Comparison of ENCODE assay signal across 1 mouse cellular context in the genomic region with DNA sequence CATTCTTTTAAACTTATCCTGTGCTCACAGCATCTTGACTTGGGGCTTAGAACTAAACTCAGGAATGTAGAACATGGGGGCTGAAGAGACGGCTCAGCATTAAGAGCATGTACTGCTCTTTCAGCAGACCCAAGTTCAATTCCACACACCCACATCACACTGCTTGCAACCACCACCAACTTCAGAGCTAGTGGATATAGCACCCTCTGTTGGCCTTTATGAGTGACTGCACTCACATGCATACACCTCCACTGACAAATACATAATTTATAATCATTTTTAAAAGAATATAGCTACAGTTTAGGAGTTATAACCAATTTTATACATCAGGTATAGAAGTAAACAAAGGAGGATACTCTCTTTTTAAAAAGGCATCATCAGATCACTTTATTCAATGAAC.
TF ChIP-seq lines count a peak whose summit lies in the region.

No protein-coding gene starts in this region.

TF ChIP-seq in MEL, 35 proteins besides CTCF, POLR2A, EP300 and RAD21 (continued from another document):
- no peak for TF ChIP-seq BHLHE40 (IDR thresholded peaks at IDR 0.05; ENCODE audit: borderline replicate concordance, low read depth, low read length)
- TF ChIP-seq TBP (IDR thresholded peaks at IDR 0.05; ENCODE audit: low read depth, low read length): no peak
